19 mouse cellular contexts compared by ENCODE assay signal in the genomic region with DNA sequence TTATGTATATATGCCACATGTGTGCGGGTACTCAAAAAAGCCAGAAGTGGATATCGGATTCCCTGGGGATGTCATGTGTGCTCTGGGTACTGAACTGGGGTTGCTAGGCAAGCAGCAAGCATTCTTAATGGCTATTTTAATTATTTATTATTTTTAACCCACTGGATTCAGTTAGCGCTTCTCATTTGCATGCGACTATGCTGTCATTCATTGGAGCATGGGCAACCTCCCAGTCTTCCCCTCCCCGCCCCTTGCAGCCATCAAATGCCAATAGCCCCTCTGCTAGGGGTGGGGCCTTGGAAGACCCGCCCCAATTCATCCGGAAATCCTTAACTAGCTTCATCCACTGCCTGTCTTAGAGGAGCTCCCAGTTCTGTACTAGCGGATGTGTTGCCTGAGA. TPM values are rescaled to one million over a fixed set of nuclear protein-coding genes. Genes with fewer than 3 reads are reported as not detected.
DNase-seq lines count a peak whose midpoint lies in the region; ATAC-seq lines count a peak whose summit lies in the region.
"Had no signal": no experiment of that assay in that cellular context is flagged by ENCODE, and none has a peak within 500 bp of the region (broad histone marks: within the 10 kb centered on the region; RNA-seq: fewer than 3 reads in every experiment).

No protein-coding gene starts in this region.

- WGBS in midbrain, embryonic 11.5 days = 85% methylated on average over 8 of the region's 8 CpGs
- WGBS in midbrain, embryonic 10.5 days = 90% methylated on average over 8 of the region's 8 CpGs
- WGBS in hindbrain, embryonic 13.5 days = 64% methylated on average over 8 of the region's 8 CpGs
- WGBS in midbrain, embryonic 14.5 days = 71% methylated on average over 8 of the region's 8 CpGs
- 86% methylated on average over 8 of the region's 8 CpGs for WGBS in heart, embryonic 12.5 days

- H3K27ac ChIP-seq in midbrain, embryonic 11.5 days (ENCODE audit: low read depth, low read length) = no peak overlapping the region
- H3K27ac ChIP-seq in midbrain, embryonic 10.5 days (replicated peaks) = no peak overlapping the region
- no peak overlapping the region for H3K27ac ChIP-seq in hindbrain, embryonic 13.5 days
- no peak overlapping the region for H3K27ac ChIP-seq in midbrain, embryonic 14.5 days (replicated peaks; ENCODE audit: low read depth, low read length)
- H3K27ac ChIP-seq in heart, embryonic 12.5 days (ENCODE audit: poor library complexity, severe bottlenecking) = no peak overlapping the region
- H3K27ac ChIP-seq: forebrain, embryonic 13.5 days had no signal

- H3K4me2 ChIP-seq in midbrain, embryonic 11.5 days = no peak overlapping the region
- no peak overlapping the region for H3K4me2 ChIP-seq in hindbrain, embryonic 13.5 days
- H3K4me2 ChIP-seq in midbrain, embryonic 14.5 days (ENCODE audit: low read length) = no peak overlapping the region
- H3K4me2 ChIP-seq in heart, embryonic 12.5 days = no peak overlapping the region
- H3K4me2 ChIP-seq: forebrain, embryonic 13.5 days; limb, embryonic 13.5 days; liver, embryonic 15.5 days had no signal

- no peaks in the 10 kb centered on the region for H3K4me1 ChIP-seq in midbrain, embryonic 11.5 days (ENCODE audit: control insufficient read depth, insufficient read depth, low read length)
- H3K4me1 ChIP-seq in midbrain, embryonic 10.5 days = peaks cover 2% of the 10 kb centered on the region; the same call in 1 of the 2 replicates
- peaks cover 6% of the 10 kb centered on the region; the same call in 1 of the 2 replicates for H3K4me1 ChIP-seq in hindbrain, embryonic 13.5 days (replicated peaks)
- H3K4me1 ChIP-seq in midbrain, embryonic 14.5 days (ENCODE audit: control insufficient read depth, insufficient read depth, low read length) = 0 out of 2 replicates have a peak, but pooled peaks cover 2% of the 10 kb centered on the region
- H3K4me1 ChIP-seq in heart, embryonic 12.5 days (replicated peaks) = no peaks in the 10 kb centered on the region
- H3K4me1 ChIP-seq: forebrain, embryonic 13.5 days; liver, embryonic 15.5 days had no signal

- no peaks in the 10 kb centered on the region for H3K9me3 ChIP-seq in midbrain, embryonic 11.5 days (ENCODE audit: control insufficient read depth, low read length)
- no peaks in the 10 kb centered on the region for H3K9me3 ChIP-seq in midbrain, embryonic 10.5 days (replicated peaks)
- no peaks in the 10 kb centered on the region for H3K9me3 ChIP-seq in hindbrain, embryonic 13.5 days
- H3K9me3 ChIP-seq in midbrain, embryonic 14.5 days (ENCODE audit: control insufficient read depth, low read length) = no peaks in the 10 kb centered on the region
- H3K9me3 ChIP-seq in heart, embryonic 12.5 days (replicated peaks) = no peaks in the 10 kb centered on the region
- H3K9me3 ChIP-seq: forebrain, embryonic 13.5 days; limb, embryonic 13.5 days; liver, embryonic 15.5 days had no signal

- no peak overlapping the region for H3K4me3 ChIP-seq in midbrain, embryonic 11.5 days (ENCODE audit: low read depth, low read length)
- H3K4me3 ChIP-seq in midbrain, embryonic 10.5 days = no peak overlapping the region
- H3K4me3 ChIP-seq in hindbrain, embryonic 13.5 days = no peak overlapping the region
- no peak overlapping the region for H3K4me3 ChIP-seq in midbrain, embryonic 14.5 days (replicated peaks; ENCODE audit: low read depth, low read length)
- no peak overlapping the region for H3K4me3 ChIP-seq in heart, embryonic 12.5 days
- H3K4me3 ChIP-seq: forebrain, embryonic 13.5 days; limb, embryonic 13.5 days; liver, embryonic 15.5 days had no signal

- no peaks in the 10 kb centered on the region for H3K27me3 ChIP-seq in midbrain, embryonic 11.5 days (ENCODE audit: control insufficient read depth, insufficient read depth, low read length)
- no peaks in the 10 kb centered on the region for H3K27me3 ChIP-seq in midbrain, embryonic 10.5 days (ENCODE audit: low read depth, poor library complexity, severe bottlenecking)
- no peaks in the 10 kb centered on the region for H3K27me3 ChIP-seq in hindbrain, embryonic 13.5 days
- H3K27me3 ChIP-seq in midbrain, embryonic 14.5 days (ENCODE audit: control insufficient read depth, insufficient read depth, low read length) = no peaks in the 10 kb centered on the region
- no peaks in the 10 kb centered on the region for H3K27me3 ChIP-seq in heart, embryonic 12.5 days (replicated peaks)
- H3K27me3 ChIP-seq: forebrain, embryonic 13.5 days; limb, embryonic 13.5 days; liver, embryonic 15.5 days had no signal

- ATAC-seq in midbrain, embryonic 11.5 days (ENCODE audit: low FRiP score) = 0 out of 2 replicates have a peak, but pooled peaks have one; percentile 33
- peak; percentile 57; the same call in 1 of the 2 replicates for ATAC-seq in hindbrain, embryonic 13.5 days (ENCODE audit: low FRiP score)
- peak; percentile 55; the same call in 1 of the 2 replicates for ATAC-seq in midbrain, embryonic 14.5 days (ENCODE audit: low FRiP score, low TSS enrichment)
- ATAC-seq in megakaryocyte, adult 5-6 weeks (ENCODE audit: poor library complexity, severe bottlenecking) = no peak
- ATAC-seq in heart, embryonic 12.5 days (ENCODE audit: insufficient number of reproducible peaks, low FRiP score) = no peak
- ATAC-seq: forebrain, embryonic 13.5 days had no signal

- H3K36me3 ChIP-seq in midbrain, embryonic 11.5 days (ENCODE audit: control insufficient read depth, insufficient read depth, low read length) = no peaks in the 10 kb centered on the region
- H3K36me3 ChIP-seq in midbrain, embryonic 10.5 days = no peaks in the 10 kb centered on the region
- H3K36me3 ChIP-seq in hindbrain, embryonic 13.5 days = no peaks in the 10 kb centered on the region
- H3K36me3 ChIP-seq in midbrain, embryonic 14.5 days (ENCODE audit: control insufficient read depth, insufficient read depth, low read length) = no peaks in the 10 kb centered on the region
- no peaks in the 10 kb centered on the region for H3K36me3 ChIP-seq in heart, embryonic 12.5 days
- H3K36me3 ChIP-seq: limb, embryonic 13.5 days; liver, embryonic 15.5 days had no signal

- DNase-seq in midbrain, embryonic 11.5 days (ENCODE audit: low spot score, missing footprints) = peak; percentile 14
- no peak for DNase-seq in midbrain, embryonic 10.5 days (ENCODE audit: low spot score)
- peak; percentile 62 for DNase-seq in midbrain, embryonic 14.5 days
- no peak for DNase-seq in thymus, postnatal 36 days
- DNase-seq: cerebellum, postnatal 14 days; heart, adult 18-20 months; kidney, adult 18-20 months; kidney, postnatal 25 days; layer of hippocampus, adult 9-11 months; lung, postnatal 14 days had no signal

- no peak overlapping the region for H3K9ac ChIP-seq in midbrain, embryonic 11.5 days (ENCODE audit: low read length)
- H3K9ac ChIP-seq in hindbrain, embryonic 13.5 days = no peak overlapping the region
- H3K9ac ChIP-seq in midbrain, embryonic 14.5 days (replicated peaks; ENCODE audit: low read length) = no peak overlapping the region
- no peak overlapping the region for H3K9ac ChIP-seq in heart, embryonic 12.5 days
- H3K9ac ChIP-seq: forebrain, embryonic 13.5 days; limb, embryonic 13.5 days; liver, embryonic 15.5 days had no signal

RNA-seq across cellular contexts. Expression of a gene that starts 2.5 kb away (rescaled TPM):
- polyA plus RNA-seq in midbrain, embryonic 11.5 days (2014; fragmentation: Nextera tagmentation; extraction: Ambion mirVana) = not detected in 2 replicates
- polyA plus RNA-seq in midbrain, embryonic 10.5 days (2016; fragmentation: Nextera tagmentation; extraction: Ambion mirVana) = not detected in 2 replicates
- polyA plus RNA-seq in hindbrain, embryonic 13.5 days (2015; fragmentation: Nextera tagmentation; extraction: Ambion mirVana) = not detected in 2 replicates
- polyA plus RNA-seq in midbrain, embryonic 14.5 days (2014; fragmentation: Nextera tagmentation; extraction: Ambion mirVana) = not detected in 2 replicates
- 41.3 and 61.9 TPM in 2 replicates for total RNA-seq in megakaryocyte, adult 5-6 weeks (2015)
- 67.6 and 76.1 TPM in 2 replicates for total RNA-seq in megakaryocyte, adult 5-6 weeks (2017)
- polyA plus RNA-seq in heart, embryonic 12.5 days (2016; fragmentation: Nextera tagmentation; extraction: Ambion mirVana) = not detected in 2 replicates
- total RNA-seq: ES-E14; gastrocnemius, adult 18-20 months; heart, adult 18-20 months; megakaryocyte-erythroid progenitor cell, adult 5-6 weeks had no signal
- polyA plus RNA-seq: forebrain, embryonic 13.5 days; limb, embryonic 13.5 days had no signal

RNA-seq across cellular contexts. Expression of a gene that starts 26.5 kb away (rescaled TPM):
- polyA plus RNA-seq in midbrain, embryonic 11.5 days (2014; fragmentation: Nextera tagmentation; extraction: Ambion mirVana) = 3.1 and 4.0 TPM in 2 replicates
- 0.99 and 3.4 TPM in 2 replicates for polyA plus RNA-seq in midbrain, embryonic 10.5 days (2016; fragmentation: Nextera tagmentation; extraction: Ambion mirVana)
- polyA plus RNA-seq in hindbrain, embryonic 13.5 days (2015; fragmentation: Nextera tagmentation; extraction: Ambion mirVana) = 214 TPM in 2 replicates
- 390 and 565 TPM in 2 replicates for polyA plus RNA-seq in midbrain, embryonic 14.5 days (2014; fragmentation: Nextera tagmentation; extraction: Ambion mirVana)
- total RNA-seq in megakaryocyte, adult 5-6 weeks (2015) = 0.41 TPM in 1 of 2 replicates, not detected in the other
- 1.6 TPM in 1 of 2 replicates, not detected in the other for total RNA-seq in megakaryocyte, adult 5-6 weeks (2017)
- polyA plus RNA-seq in heart, embryonic 12.5 days (2016; fragmentation: Nextera tagmentation; extraction: Ambion mirVana) = 1.7 and 2.2 TPM in 2 replicates
- total RNA-seq: ES-E14; gastrocnemius, adult 18-20 months; megakaryocyte-erythroid progenitor cell, adult 5-6 weeks had no signal

Comparison
In these comparisons a context has a peak if more than half of its experiments do, and no peak if none do; other contexts are left out.
1. DNase-seq: peak in midbrain, embryonic 11.5 days (single experiment) and midbrain, embryonic 14.5 days (single experiment); none in midbrain, embryonic 10.5 days (single experiment) and thymus, postnatal 36 days (0 of 2).
2. RNA of a gene that starts 26.5 kb away (polyA plus RNA-seq): 390 to 565 TPM in midbrain, embryonic 14.5 days and 214 TPM in hindbrain, embryonic 13.5 days; 3.1 to 4.0 TPM in midbrain, embryonic 11.5 days, 1.7 to 2.2 TPM in heart, embryonic 12.5 days and 0.99 to 3.4 TPM in midbrain, embryonic 10.5 days; every median in the first group is over 10 times any median in the second.
3. ATAC-seq: peak in midbrain, embryonic 11.5 days (single experiment), hindbrain, embryonic 13.5 days (single experiment) and midbrain, embryonic 14.5 days (single experiment); none in megakaryocyte, adult 5-6 weeks (single experiment) and heart, embryonic 12.5 days (single experiment).